Mouse (Mus musculus): Measurements from ENCODE around the gene Krtdap. TPM values are rescaled to one million over a fixed set of nuclear protein-coding genes. Genes with fewer than 3 reads are reported as not detected.
"Not testable (repeated sequence)": the region's sequence is repeated elsewhere in the genome, so short reads cannot be mapped to it uniquely, and the experiment has no call there.

Gene Krtdap
- polyA plus RNA-seq (2012; rRNA removed), result 0.41 TPM in 1 of 2 replicates, not detected in the other

DNA sequence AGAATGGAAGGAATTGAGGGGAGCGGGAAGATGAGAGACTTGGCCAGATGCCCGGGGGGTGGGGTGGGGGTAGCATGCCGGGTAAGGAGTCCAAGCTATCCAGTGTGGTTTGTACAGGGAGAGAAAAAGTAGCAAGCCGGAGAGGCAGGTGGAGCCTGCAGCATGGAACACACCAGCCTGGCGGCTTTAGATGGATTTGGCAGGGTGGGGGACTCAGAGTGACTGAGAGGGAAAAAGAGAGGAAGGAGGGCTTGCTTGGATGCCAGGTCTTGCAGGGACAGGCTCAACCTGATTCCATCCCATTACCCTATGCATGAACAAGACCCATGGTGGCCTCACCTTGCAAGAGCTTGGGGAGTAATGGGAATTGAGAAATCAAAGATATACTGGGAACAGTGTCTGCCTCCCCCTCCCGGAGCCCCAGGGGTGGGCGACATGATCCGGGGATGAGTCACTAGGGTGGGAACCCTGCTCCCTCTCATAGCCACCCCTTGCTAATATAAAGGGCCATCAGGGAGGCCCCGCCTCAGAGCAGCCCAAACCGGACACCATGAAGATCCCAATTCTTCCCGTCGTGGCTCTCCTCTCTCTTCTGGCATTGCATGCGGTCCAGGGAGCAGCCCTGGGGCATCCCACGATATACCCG, at the start of gene Krtdap:
TSS of gene Krtdap (plus strand) at position 520 of the 646 bp plus-strand sequence.
- H3K36me3 ChIP-seq (ENCODE audit: control insufficient read depth, insufficient read depth, low read length), result no peaks in the 10 kb centered on the region
- H3K27me3 ChIP-seq (ENCODE audit: control insufficient read depth, insufficient read depth, low read length), result no peaks in the 10 kb centered on the region
- H3K4me3 ChIP-seq (ENCODE audit: control insufficient read depth, low read depth, low read length), result no peak within 1 kb of the TSS
- H3K27ac ChIP-seq (ENCODE audit: control insufficient read depth, insufficient read depth, low read depth, low read length), result no peak within 1 kb of the TSS
- peaks cover 12% of the 10 kb centered on the region for H3K4me1 ChIP-seq (ENCODE audit: control insufficient read depth, insufficient read depth, low read length)
- TF ChIP-seq POLR2A (IDR thresholded peaks at IDR 0.05; ENCODE audit: control insufficient read depth, low read depth, low read length), result no peak
- no peak for TF ChIP-seq CTCF (IDR thresholded peaks at IDR 0.05; ENCODE audit: control insufficient read depth, insufficient read depth, insufficient replicate concordance, low read depth, low read length)

DNA sequence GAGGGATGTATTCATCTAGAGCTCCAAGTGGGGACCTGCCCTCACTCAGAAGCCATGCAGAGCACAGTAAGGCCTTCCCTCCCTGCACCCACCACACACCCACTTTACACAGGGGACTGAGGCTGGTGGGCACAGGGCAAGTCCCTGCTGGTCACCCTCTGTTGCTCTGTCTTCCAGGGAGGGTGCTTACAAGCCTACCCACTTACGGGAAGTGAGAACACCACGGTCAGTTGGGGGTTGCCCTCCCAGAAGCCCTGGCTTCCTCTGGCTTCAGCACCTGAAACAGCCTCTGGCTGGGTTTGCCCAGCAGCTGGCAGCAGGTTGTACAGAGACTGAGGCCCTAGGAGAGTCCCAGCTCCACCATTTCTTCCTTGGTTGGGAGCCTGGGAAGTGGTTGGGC, 45.1 kb upstream of the Krtdap start:
- H3K36me3 ChIP-seq (ENCODE audit: control insufficient read depth, insufficient read depth, low read length); H3K4me1 ChIP-seq (ENCODE audit: control insufficient read depth, insufficient read depth, low read length); H3K27me3 ChIP-seq (ENCODE audit: control insufficient read depth, insufficient read depth, low read length): not testable (repeated sequence)
- TF ChIP-seq POLR2A (IDR thresholded peaks at IDR 0.05; ENCODE audit: control insufficient read depth, low read depth, low read length), result peak; percentile 17; the same call in 1 of the 2 replicates
- Histone ChIP-seq H3K27ac (ENCODE audit: control insufficient read depth, insufficient read depth, low read depth, low read length) (peak overlapping the region; percentile 51), H3K4me3 (ENCODE audit: control insufficient read depth, low read depth, low read length) (peak overlapping the region; percentile 93)

DNA sequence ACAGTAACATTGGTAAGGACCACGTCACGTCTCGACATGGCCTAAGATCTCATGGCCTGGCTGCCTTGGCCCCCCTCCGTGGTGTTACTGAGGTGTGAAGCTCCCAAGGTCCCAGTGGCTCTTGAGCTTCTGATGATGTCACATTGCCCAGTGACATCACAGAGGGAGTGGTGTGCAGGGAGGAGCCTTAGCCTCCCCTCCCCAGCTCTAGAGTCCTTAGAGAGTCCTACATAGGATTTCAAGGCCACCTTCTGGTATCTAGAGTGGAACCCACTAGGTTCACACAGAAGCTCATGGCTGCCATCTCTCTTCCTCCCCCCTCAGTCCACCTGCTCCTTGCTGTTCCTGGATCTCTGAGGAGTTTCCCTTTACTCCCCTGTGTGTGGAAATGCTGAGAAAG, 44.1 kb upstream of the Krtdap start, which contains the start of gene Gapdhs:
TSS of gene Gapdhs (minus strand) at position 65 of the 400 bp plus-strand sequence.
- H3K36me3 ChIP-seq (ENCODE audit: control insufficient read depth, insufficient read depth, low read length); H3K27me3 ChIP-seq (ENCODE audit: control insufficient read depth, insufficient read depth, low read length); H3K4me1 ChIP-seq (ENCODE audit: control insufficient read depth, insufficient read depth, low read length): not testable (repeated sequence)
- H3K4me3 ChIP-seq (ENCODE audit: control insufficient read depth, low read depth, low read length), result peak within 1 kb of the TSS; percentile 93
- TF ChIP-seq POLR2A (IDR thresholded peaks at IDR 0.05; ENCODE audit: control insufficient read depth, low read depth, low read length), result peak; percentile 63; the same call in 1 of the 2 replicates
- peak within 1 kb of the TSS; percentile 94 for H3K27ac ChIP-seq (ENCODE audit: control insufficient read depth, insufficient read depth, low read depth, low read length)

DNA sequence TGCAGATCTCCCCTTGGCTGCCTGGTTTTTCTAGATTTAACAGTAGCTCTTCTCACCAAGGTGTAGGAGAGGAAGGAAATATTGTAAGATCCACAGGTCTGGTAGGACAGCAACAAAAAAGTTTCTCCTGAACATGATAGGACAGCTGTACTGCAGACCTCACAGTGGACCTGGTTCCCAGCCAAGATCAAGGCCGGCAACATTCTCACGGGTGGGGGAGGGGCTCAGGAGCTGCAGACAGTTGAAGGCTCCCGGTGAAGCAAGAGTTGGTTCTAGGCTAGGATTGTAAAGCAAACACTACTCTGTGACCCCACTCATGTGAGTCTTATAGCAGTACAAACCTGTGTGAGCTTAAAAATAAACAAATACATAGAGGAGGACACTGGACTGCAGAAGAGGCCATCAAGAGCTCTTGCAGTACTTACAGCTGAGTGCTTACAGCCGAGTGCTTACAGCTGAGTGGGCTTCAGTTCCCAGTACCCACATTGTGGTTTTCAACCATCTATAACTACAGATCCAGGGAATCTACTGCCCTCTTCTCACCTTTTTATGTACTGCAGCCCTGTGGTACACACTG, 43.6 kb upstream of the Krtdap start:
- peak overlapping the region; percentile 94 for H3K27ac ChIP-seq (ENCODE audit: control insufficient read depth, insufficient read depth, low read depth, low read length)
- H3K27me3 ChIP-seq (ENCODE audit: control insufficient read depth, insufficient read depth, low read length), result no peaks in the 10 kb centered on the region
- H3K36me3 ChIP-seq (ENCODE audit: control insufficient read depth, insufficient read depth, low read length), result no peaks in the 10 kb centered on the region
- H3K4me1 ChIP-seq (ENCODE audit: control insufficient read depth, insufficient read depth, low read length), result peaks cover 8% of the 10 kb centered on the region
- TF ChIP-seq POLR2A (IDR thresholded peaks at IDR 0.05; ENCODE audit: control insufficient read depth, low read depth, low read length) (no peak), CTCF (IDR thresholded peaks at IDR 0.05; ENCODE audit: control insufficient read depth, insufficient read depth, insufficient replicate concordance, low read depth, low read length) (no peak)
- H3K4me3 ChIP-seq (ENCODE audit: control insufficient read depth, low read depth, low read length), result peak overlapping the region; percentile 88

DNA sequence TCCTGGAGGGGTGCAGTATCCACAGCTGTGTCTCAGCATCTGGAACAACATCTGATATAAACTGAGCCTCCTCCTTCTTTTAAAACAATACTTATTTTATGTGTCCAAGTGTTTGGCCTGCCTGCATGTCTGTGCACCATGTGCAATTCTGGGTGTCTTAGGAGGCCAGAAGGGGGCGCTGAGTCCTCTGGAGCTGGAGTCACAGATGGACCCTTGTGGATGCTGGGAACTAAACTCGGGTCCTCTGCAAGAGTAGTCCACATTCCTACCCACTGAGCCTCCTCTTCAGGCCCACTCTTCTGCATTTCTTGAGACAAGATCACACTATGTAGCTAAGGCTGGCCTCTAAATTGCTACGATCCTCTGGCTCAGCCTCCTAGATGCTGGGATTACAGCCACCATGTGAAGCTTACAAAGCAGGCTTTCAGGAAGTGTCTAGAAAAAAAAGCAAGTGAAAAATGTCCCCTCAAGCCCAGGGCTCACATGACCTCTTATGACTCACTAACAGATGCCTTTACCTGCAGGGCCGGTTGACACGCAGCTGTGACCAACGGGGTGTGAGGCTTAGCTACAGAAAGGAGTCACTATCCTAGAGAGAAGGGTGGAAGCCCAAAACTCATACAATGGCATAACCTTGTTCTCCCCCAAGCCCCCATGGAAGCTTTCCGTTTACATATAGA, 40.0 kb upstream of the Krtdap start:
- no peak for TF ChIP-seq POLR2A (IDR thresholded peaks at IDR 0.05; ENCODE audit: control insufficient read depth, low read depth, low read length)
- TF ChIP-seq CTCF (IDR thresholded peaks at IDR 0.05; ENCODE audit: control insufficient read depth, insufficient read depth, insufficient replicate concordance, low read depth, low read length), result no peak; the same call in 1 of the 2 replicates
- Histone ChIP-seq H3K36me3 (ENCODE audit: control insufficient read depth, insufficient read depth, low read length) (no peaks in the 10 kb centered on the region), H3K27me3 (ENCODE audit: control insufficient read depth, insufficient read depth, low read length) (no peaks in the 10 kb centered on the region), H3K4me3 (ENCODE audit: control insufficient read depth, low read depth, low read length) (no peak overlapping the region), H3K4me1 (ENCODE audit: control insufficient read depth, insufficient read depth, low read length) (peaks cover 8% of the 10 kb centered on the region), H3K27ac (ENCODE audit: control insufficient read depth, insufficient read depth, low read depth, low read length) (no peak overlapping the region)

DNA sequence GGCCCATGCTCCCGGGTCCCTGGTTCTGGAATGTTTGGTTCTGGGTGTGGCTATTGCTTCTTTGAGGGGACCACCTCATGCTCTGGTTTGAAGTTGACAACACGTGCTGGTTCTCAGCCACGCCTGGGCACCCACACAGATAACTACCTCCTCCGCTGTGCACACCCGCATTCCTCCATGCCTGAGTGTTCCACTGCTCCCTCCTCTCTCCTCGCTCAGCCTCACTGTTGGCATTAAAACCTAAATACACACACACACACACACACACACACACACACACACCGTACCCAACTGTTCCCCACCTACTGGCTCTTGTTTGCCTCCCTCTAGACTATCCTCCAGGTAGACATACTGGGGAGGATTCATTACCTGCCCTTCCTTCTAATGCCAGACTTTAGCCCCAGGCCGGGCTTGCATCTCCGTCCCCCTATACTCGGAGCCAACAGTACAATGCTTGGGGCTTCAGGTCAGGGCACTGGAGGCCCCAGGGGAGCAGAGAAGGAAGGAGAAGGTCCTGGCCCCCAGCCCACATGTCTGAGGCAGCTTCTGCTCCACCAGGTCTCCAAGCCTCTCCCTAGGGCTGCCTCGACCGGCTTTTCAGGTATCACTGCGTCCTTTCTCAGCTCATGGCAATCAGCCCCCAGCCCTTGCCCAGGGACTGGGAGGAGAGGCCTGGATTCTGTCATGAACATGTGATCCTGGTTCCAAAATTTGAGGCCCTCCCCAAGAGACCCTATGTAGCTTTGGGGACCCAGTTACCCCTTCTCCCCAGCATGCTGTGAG, 37.7 kb upstream of the Krtdap start:
- Histone ChIP-seq H3K4me1 (ENCODE audit: control insufficient read depth, insufficient read depth, low read length) (peaks cover 6% of the 10 kb centered on the region; the same call in 1 of the 2 replicates), H3K4me3 (ENCODE audit: control insufficient read depth, low read depth, low read length) (no peak overlapping the region), H3K27ac (ENCODE audit: control insufficient read depth, insufficient read depth, low read depth, low read length) (no peak overlapping the region), H3K27me3 (ENCODE audit: control insufficient read depth, insufficient read depth, low read length) (no peaks in the 10 kb centered on the region), H3K36me3 (ENCODE audit: control insufficient read depth, insufficient read depth, low read length) (no peaks in the 10 kb centered on the region)
- TF ChIP-seq CTCF (IDR thresholded peaks at IDR 0.05; ENCODE audit: control insufficient read depth, insufficient read depth, insufficient replicate concordance, low read depth, low read length) (no peak), POLR2A (IDR thresholded peaks at IDR 0.05; ENCODE audit: control insufficient read depth, low read depth, low read length) (no peak)

Data from testis, adult 2 months (tissue).